Mouse (Mus musculus): ENCODE results near the gene Abca1. TPM values are rescaled to one million over a fixed set of nuclear protein-coding genes. Genes with fewer than 3 reads are reported as not detected.

Gene Abca1
- polyA plus RNA-seq, 2 experiments: 9.0 to 12.3 TPM

DNA sequence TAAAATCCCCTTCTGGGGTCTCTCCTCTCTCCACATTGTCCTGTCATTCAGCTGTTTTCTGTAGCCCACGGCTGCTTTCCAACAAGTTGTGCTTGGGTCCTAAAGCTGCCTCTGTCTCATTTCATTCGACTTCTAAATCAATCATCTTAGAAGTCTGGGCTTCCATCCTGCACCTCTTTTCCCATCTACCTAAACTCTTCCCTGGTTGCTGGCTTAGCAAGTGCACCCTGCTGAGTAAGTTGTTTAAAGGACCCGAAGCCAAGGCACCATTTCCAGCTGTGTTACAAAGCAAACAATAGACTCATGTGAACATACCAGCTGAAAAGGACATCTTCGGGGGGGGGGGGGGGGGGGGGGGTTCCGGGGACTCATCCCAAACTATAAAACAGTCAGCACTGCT lies 7.0 kb downstream of the Abca1 start:
- Histone ChIP-seq H3K27ac (replicated peaks; ENCODE audit: low read depth, low read length) (no peak overlapping the region), H3K9ac (ENCODE audit: low read depth, low read length, severe bottlenecking) (no peak overlapping the region), H3K9me3 (ENCODE audit: control insufficient read depth, low read length) (no peaks in the 10 kb centered on the region), H3K27me3 (ENCODE audit: control insufficient read depth, insufficient read depth, low read length) (no peaks in the 10 kb centered on the region), H3K4me1 (ENCODE audit: control insufficient read depth, insufficient read depth, low read length) (peaks cover 4% of the 10 kb centered on the region; the same call in 1 of the 2 replicates), H3K4me2 (replicated peaks; ENCODE audit: low read depth, low read length, severe bottlenecking) (no peak overlapping the region), H3K4me3 (replicated peaks; ENCODE audit: low read length) (no peak overlapping the region), H3K36me3 (ENCODE audit: control insufficient read depth, insufficient read depth, low read length) (no peaks in the 10 kb centered on the region)
- TF ChIP-seq POLR2A (IDR thresholded peaks at IDR 0.05; ENCODE audit: borderline replicate concordance, extremely low read depth, insufficient read depth, insufficient read length): no peak
- ATAC-seq (ENCODE audit: low FRiP score, low read depth): no peak
- DNase-seq (ENCODE audit: low spot score): no peak
- 52% methylated on average over 5 of the region's 5 CpGs for WGBS

DNA sequence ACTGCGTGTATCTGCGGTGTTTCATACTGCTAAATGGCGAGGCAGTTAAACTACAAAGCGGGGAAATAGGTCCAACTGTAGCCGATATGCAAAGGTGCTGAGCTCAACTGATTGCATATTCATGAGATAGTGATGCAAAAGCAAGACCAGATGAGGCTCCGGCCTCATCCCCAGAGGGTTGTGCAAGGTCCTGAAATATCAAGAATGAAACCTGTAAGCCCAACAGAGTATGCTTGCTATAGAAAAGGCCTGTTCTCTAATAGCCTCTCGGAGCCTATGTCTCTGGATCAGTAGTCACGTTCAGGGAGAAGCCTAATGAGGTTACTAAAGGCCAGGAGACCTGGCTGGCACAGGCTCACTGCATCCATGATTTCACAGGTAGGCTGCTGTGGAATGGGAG lies 9.2 kb downstream of the Abca1 start:
- H3K4me1 ChIP-seq (ENCODE audit: control insufficient read depth, insufficient read depth, low read length): peaks cover 6% of the 10 kb centered on the region; the same call in 1 of the 2 replicates
- no peaks in the 10 kb centered on the region for H3K27me3 ChIP-seq (ENCODE audit: control insufficient read depth, insufficient read depth, low read length)
- ATAC-seq (ENCODE audit: low FRiP score, low read depth) (no peak), DNase-seq (ENCODE audit: low spot score) (no peak)
- H3K27ac ChIP-seq (replicated peaks; ENCODE audit: low read depth, low read length): no peak overlapping the region
- H3K36me3 ChIP-seq (ENCODE audit: control insufficient read depth, insufficient read depth, low read length): no peaks in the 10 kb centered on the region
- H3K4me2 ChIP-seq (replicated peaks; ENCODE audit: low read depth, low read length, severe bottlenecking): no peak overlapping the region
- H3K9ac ChIP-seq (ENCODE audit: low read depth, low read length, severe bottlenecking): no peak overlapping the region
- no peak for TF ChIP-seq POLR2A (IDR thresholded peaks at IDR 0.05; ENCODE audit: borderline replicate concordance, extremely low read depth, insufficient read depth, insufficient read length)
- H3K9me3 ChIP-seq (ENCODE audit: control insufficient read depth, low read length): no peaks in the 10 kb centered on the region
- 74% methylated on average over 8 of the region's 8 CpGs for WGBS
- no peak overlapping the region for H3K4me3 ChIP-seq (replicated peaks; ENCODE audit: low read length)

DNA sequence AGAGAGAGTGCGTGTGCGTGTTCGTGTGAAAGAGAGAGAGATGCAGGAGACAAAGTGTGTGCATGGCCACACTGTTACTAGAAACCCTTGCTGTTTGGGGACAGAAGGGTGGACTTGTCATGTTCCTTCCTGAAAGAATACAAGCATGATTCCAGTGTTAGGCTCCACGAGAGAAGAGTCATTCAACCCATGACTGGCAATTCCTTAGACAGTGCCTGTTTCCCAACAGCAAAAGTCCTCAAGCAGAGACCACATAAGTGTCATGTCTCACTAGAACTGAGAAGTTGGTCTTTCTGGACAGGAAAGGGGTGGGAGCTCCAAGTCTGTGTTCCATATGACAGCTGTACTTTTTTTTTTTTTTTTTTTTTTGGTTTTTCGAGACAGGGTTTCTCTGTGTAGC lies 10.1 kb downstream of the Abca1 start:
- Histone ChIP-seq H3K27me3 (ENCODE audit: control insufficient read depth, insufficient read depth, low read length) (no peaks in the 10 kb centered on the region), H3K4me1 (ENCODE audit: control insufficient read depth, insufficient read depth, low read length) (peaks cover 6% of the 10 kb centered on the region; the same call in 1 of the 2 replicates), H3K4me3 (replicated peaks; ENCODE audit: low read length) (no peak overlapping the region), H3K9me3 (ENCODE audit: control insufficient read depth, low read length) (no peaks in the 10 kb centered on the region), H3K36me3 (ENCODE audit: control insufficient read depth, insufficient read depth, low read length) (no peaks in the 10 kb centered on the region), H3K27ac (replicated peaks; ENCODE audit: low read depth, low read length) (no peak overlapping the region), H3K9ac (ENCODE audit: low read depth, low read length, severe bottlenecking) (no peak overlapping the region), H3K4me2 (replicated peaks; ENCODE audit: low read depth, low read length, severe bottlenecking) (no peak overlapping the region)
- DNase-seq (ENCODE audit: low spot score) (no peak), ATAC-seq (ENCODE audit: low FRiP score, low read depth) (no peak)
- 96% methylated on average over 4 of the region's 5 CpGs for WGBS
- TF ChIP-seq POLR2A (IDR thresholded peaks at IDR 0.05; ENCODE audit: borderline replicate concordance, extremely low read depth, insufficient read depth, insufficient read length): no peak

DNA sequence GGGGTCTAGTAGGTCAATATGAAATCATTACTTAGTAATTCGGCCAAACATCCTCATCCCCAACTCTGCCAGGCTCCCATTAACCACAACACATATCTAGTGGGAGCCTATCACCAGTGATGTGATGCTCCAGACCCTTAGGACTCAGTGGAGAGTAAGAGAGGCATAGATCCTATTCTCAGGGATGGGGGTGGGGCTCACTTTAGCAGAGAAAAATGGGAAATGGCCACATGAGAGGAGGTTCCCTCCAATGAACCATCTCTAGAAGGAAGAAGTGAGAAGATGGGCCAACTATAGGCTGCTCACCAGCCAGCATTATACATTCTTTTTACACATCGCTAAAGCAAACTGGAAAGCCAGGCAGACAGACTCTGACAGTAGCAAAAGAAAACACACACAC lies 10.9 kb downstream of the Abca1 start:
- no peak for ATAC-seq (ENCODE audit: low FRiP score, low read depth)
- TF ChIP-seq POLR2A (IDR thresholded peaks at IDR 0.05; ENCODE audit: borderline replicate concordance, extremely low read depth, insufficient read depth, insufficient read length): no peak
- Histone ChIP-seq H3K4me1 (ENCODE audit: control insufficient read depth, insufficient read depth, low read length) (peaks cover 6% of the 10 kb centered on the region; the same call in 1 of the 2 replicates), H3K27me3 (ENCODE audit: control insufficient read depth, insufficient read depth, low read length) (no peaks in the 10 kb centered on the region), H3K9me3 (ENCODE audit: control insufficient read depth, low read length) (no peaks in the 10 kb centered on the region), H3K4me3 (replicated peaks; ENCODE audit: low read length) (no peak overlapping the region), H3K36me3 (ENCODE audit: control insufficient read depth, insufficient read depth, low read length) (no peaks in the 10 kb centered on the region), H3K9ac (ENCODE audit: low read depth, low read length, severe bottlenecking) (no peak overlapping the region), H3K27ac (replicated peaks; ENCODE audit: low read depth, low read length) (no peak overlapping the region), H3K4me2 (replicated peaks; ENCODE audit: low read depth, low read length, severe bottlenecking) (no peak overlapping the region)
- DNase-seq (ENCODE audit: low spot score): no peak
- WGBS: 80% methylated on average over 2 of the region's 2 CpGs

DNA sequence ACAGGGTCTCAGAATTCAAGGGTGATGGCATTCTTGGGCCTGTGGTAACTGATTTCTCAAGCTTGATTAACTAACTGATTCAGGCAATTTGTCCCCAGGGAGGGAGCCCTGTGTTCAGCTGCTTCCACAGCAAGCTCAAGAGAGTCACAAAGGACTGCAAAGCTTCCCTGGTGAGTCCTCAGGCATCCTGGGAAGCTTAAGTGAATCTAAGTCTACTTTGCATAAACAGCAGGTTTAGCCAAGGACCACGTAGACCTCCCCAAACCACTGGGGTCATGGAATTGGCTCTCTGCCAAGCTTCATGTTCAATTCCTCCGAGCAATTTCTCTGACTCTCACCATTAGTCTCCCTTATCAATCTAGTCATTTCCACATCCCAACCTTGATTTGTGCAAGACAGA lies 12.2 kb downstream of the Abca1 start:
- Histone ChIP-seq H3K4me1 (ENCODE audit: control insufficient read depth, insufficient read depth, low read length) (peaks cover 3% of the 10 kb centered on the region; the same call in 1 of the 2 replicates), H3K36me3 (ENCODE audit: control insufficient read depth, insufficient read depth, low read length) (peaks cover 7% of the 10 kb centered on the region; the same call in 1 of the 2 replicates), H3K4me3 (replicated peaks; ENCODE audit: low read length) (no peak overlapping the region), H3K27ac (replicated peaks; ENCODE audit: low read depth, low read length) (no peak overlapping the region), H3K4me2 (replicated peaks; ENCODE audit: low read depth, low read length, severe bottlenecking) (no peak overlapping the region), H3K9me3 (ENCODE audit: control insufficient read depth, low read length) (no peaks in the 10 kb centered on the region), H3K27me3 (ENCODE audit: control insufficient read depth, insufficient read depth, low read length) (no peaks in the 10 kb centered on the region), H3K9ac (ENCODE audit: low read depth, low read length, severe bottlenecking) (no peak overlapping the region)
- TF ChIP-seq POLR2A (IDR thresholded peaks at IDR 0.05; ENCODE audit: borderline replicate concordance, extremely low read depth, insufficient read depth, insufficient read length): no peak
- DNase-seq (ENCODE audit: low spot score): peak; percentile 13
- 24% methylated on average over 2 of the region's 2 CpGs for WGBS
- no peak for ATAC-seq (ENCODE audit: low FRiP score, low read depth)

DNA sequence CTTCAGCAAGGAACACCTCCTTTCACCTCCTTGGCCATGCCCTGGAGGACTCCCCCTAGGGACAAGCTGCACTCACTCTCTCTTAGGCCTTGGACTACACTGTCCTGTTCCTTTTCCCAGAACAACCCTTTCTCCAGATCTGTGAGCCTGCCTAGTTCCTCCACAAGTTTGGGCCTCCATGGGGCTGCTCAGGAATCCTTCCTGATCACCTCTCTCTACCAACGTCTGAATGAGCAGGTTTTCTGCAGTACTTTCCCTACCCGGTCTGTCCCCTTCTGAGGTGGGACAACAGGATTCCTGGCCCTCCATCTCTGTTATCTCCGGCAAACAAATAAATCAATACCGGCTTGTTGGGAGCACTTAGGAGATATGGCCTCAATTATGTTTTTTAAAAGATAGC lies 12.6 kb downstream of the Abca1 start:
- H3K4me2 ChIP-seq (replicated peaks; ENCODE audit: low read depth, low read length, severe bottlenecking): no peak overlapping the region
- ATAC-seq (ENCODE audit: low FRiP score, low read depth) (no peak), DNase-seq (ENCODE audit: low spot score) (no peak)
- no peaks in the 10 kb centered on the region for H3K9me3 ChIP-seq (ENCODE audit: control insufficient read depth, low read length)
- WGBS: 53% methylated on average over 4 of the region's 4 CpGs
- peaks cover 3% of the 10 kb centered on the region; the same call in 1 of the 2 replicates for H3K4me1 ChIP-seq (ENCODE audit: control insufficient read depth, insufficient read depth, low read length)
- no peak overlapping the region for H3K9ac ChIP-seq (ENCODE audit: low read depth, low read length, severe bottlenecking)
- H3K27ac ChIP-seq (replicated peaks; ENCODE audit: low read depth, low read length): no peak overlapping the region
- H3K4me3 ChIP-seq (replicated peaks; ENCODE audit: low read length): no peak overlapping the region
- H3K27me3 ChIP-seq (ENCODE audit: control insufficient read depth, insufficient read depth, low read length): no peaks in the 10 kb centered on the region
- H3K36me3 ChIP-seq (ENCODE audit: control insufficient read depth, insufficient read depth, low read length): peaks cover 7% of the 10 kb centered on the region; the same call in 1 of the 2 replicates
- no peak for TF ChIP-seq POLR2A (IDR thresholded peaks at IDR 0.05; ENCODE audit: borderline replicate concordance, extremely low read depth, insufficient read depth, insufficient read length)
